Mouse (Mus musculus) CH12.LX (cell line): ENCODE results near the gene Rab1b. TPM values are rescaled to one million over a fixed set of nuclear protein-coding genes. Genes with fewer than 3 reads are reported as not detected.

ENCODE experiments used
- DNase-seq: peaks from one replicate; pipeline ENCODE4 v3.0.0-alpha.2; 2013; ENCODE audit errors: extremely low read depth
- H3K27ac ChIP-seq: 2 replicates; pipeline ENCODE4 v1.5.1; 2012; ENCODE audit warnings: low read depth, mild to moderate bottlenecking, control low read depth, moderate library complexity; ENCODE audit not compliant: insufficient read depth
- H3K27me3 ChIP-seq: replicated peaks from 2 replicates; pipeline ENCODE3; 2012; ENCODE audit warnings: inconsistent platforms
- H3K36me3 ChIP-seq, 2 experiments: replicated peaks in 1 of 2; 2 replicates each; pipeline versions ENCODE3 to v1.6.1; 2012; ENCODE audit warnings: inconsistent platforms in 1 of 2, low read length in 1 of 2, mild to moderate bottlenecking in 1 of 2, mixed read lengths in 1 of 2, moderate library complexity in 1 of 2; ENCODE audit not compliant: control insufficient read depth in 1 of 2, insufficient read depth in 1 of 2
- H3K4me1 ChIP-seq, 2 experiments: 2 replicates each; pipeline ENCODE4 v1.6.1; 2012; ENCODE audit warnings: inconsistent platforms in 1 of 2, moderate library complexity in 1 of 2; ENCODE audit not compliant: insufficient read depth in 2 of 2, control insufficient read depth in 1 of 2
- H3K4me2 ChIP-seq: 2 replicates; pipeline ENCODE4 v1.6.1; 2012; ENCODE audit warnings: low read depth, mild to moderate bottlenecking, control low read depth; ENCODE audit not compliant: poor library complexity, insufficient read depth, severe bottlenecking
- H3K4me3 ChIP-seq, 3 experiments: fragments of 150-350 bp in 1 of 3; sonication (generic) in 1 of 3; replicated peaks in 1 of 3; 2 replicates each; pipeline versions ENCODE3 to v1.5.1; 2011 to 2012; ENCODE audit warnings: low read depth in 2 of 3, low read length in 2 of 3, mild to moderate bottlenecking in 2 of 3, moderate library complexity in 2 of 3, control low read depth in 1 of 3, improper control_type of control experiment in 1 of 3, inconsistent platforms in 1 of 3, mixed read lengths in 1 of 3; ENCODE audit not compliant: poor library complexity in 1 of 3
- H3K79me2 ChIP-seq: replicated peaks from 2 replicates; pipeline ENCODE4 v1.6.1; 2012; ENCODE audit warnings: mild to moderate bottlenecking, moderate library complexity; ENCODE audit not compliant: control insufficient read depth, poor library complexity, insufficient read depth, severe bottlenecking; ENCODE audit errors: extremely low read depth
- H3K9ac ChIP-seq: 2 replicates; pipeline ENCODE4 v1.6.1; 2012; ENCODE audit warnings: low read depth, mild to moderate bottlenecking, control low read depth, moderate library complexity; ENCODE audit not compliant: insufficient read depth
- H3K9me3 ChIP-seq: replicated peaks from 2 replicates; pipeline ENCODE3; 2012; ENCODE audit warnings: low read length, inconsistent platforms, mixed read lengths
- CTCF ChIP-seq, 2 experiments: IDR thresholded peaks in 1 of 2; conservative IDR thresholded peaks in 1 of 2; 2 replicates each; pipeline ENCODE4 v1.5.1; 2011 to 2012; ENCODE audit warnings: low read depth in 2 of 2, low read length in 2 of 2, improper control_type of control experiment in 1 of 2, inconsistent platforms in 1 of 2, mild to moderate bottlenecking in 1 of 2, moderate library complexity in 1 of 2
- ELF1 ChIP-seq: IDR thresholded peaks from 2 replicates; pipeline ENCODE4 v1.6.1; 2014; ENCODE audit warnings: low read depth, mild to moderate bottlenecking, inconsistent platforms, low read length, improper control_type of control experiment
- EP300 ChIP-seq: IDR thresholded peaks from 2 replicates; pipeline ENCODE4 v1.6.1; 2011; ENCODE audit warnings: low read length, improper control_type of control experiment
- ETS1 ChIP-seq: conservative IDR thresholded peaks from 2 replicates; pipeline ENCODE4 v1.6.1; 2012; ENCODE audit warnings: low read depth, mild to moderate bottlenecking, inconsistent platforms, low read length, improper control_type of control experiment, moderate library complexity
- GABPA ChIP-seq: IDR thresholded peaks from 2 replicates; pipeline ENCODE4 v1.6.1; 2012; ENCODE audit warnings: low read depth, low read length, improper control_type of control experiment, inconsistent platforms; ENCODE audit not compliant: insufficient replicate concordance
- HCFC1 ChIP-seq: IDR thresholded peaks from 2 replicates; pipeline ENCODE4 v1.6.1; 2012; ENCODE audit warnings: low read depth, mild to moderate bottlenecking, inconsistent platforms, low read length, improper control_type of control experiment
- IRF4 ChIP-seq: IDR thresholded peaks from 2 replicates; pipeline ENCODE4 v1.6.1; 2014; ENCODE audit warnings: low read depth, mild to moderate bottlenecking, inconsistent platforms, low read length, improper control_type of control experiment
- MAX ChIP-seq: IDR thresholded peaks from 2 replicates; pipeline ENCODE4 v1.6.1; 2011; ENCODE audit warnings: low read length, improper control_type of control experiment
- MAZ ChIP-seq: IDR thresholded peaks from 2 replicates; pipeline ENCODE4 v1.6.1; 2012; ENCODE audit warnings: low read depth, mild to moderate bottlenecking, inconsistent platforms, low read length, improper control_type of control experiment, moderate library complexity
- MEF2A ChIP-seq: IDR thresholded peaks from 2 replicates; pipeline ENCODE4 v1.6.1; 2014; ENCODE audit warnings: low read depth, mild to moderate bottlenecking, inconsistent platforms, low read length, improper control_type of control experiment, borderline replicate concordance
- MXI1 ChIP-seq: IDR thresholded peaks from 2 replicates; pipeline ENCODE4 v1.6.1; 2011; ENCODE audit warnings: mild to moderate bottlenecking, low read depth, low read length, improper control_type of control experiment
- NRF1 ChIP-seq: IDR thresholded peaks from 2 replicates; pipeline ENCODE4 v1.6.1; 2014; ENCODE audit warnings: low read depth, mild to moderate bottlenecking, inconsistent platforms, low read length, improper control_type of control experiment, moderate library complexity
- POLR2A ChIP-seq: IDR thresholded peaks from 2 replicates; pipeline ENCODE4 v1.6.1; 2011; ENCODE audit warnings: low read depth, mild to moderate bottlenecking, improper control_type of control experiment, low read length
- RAD21 ChIP-seq: IDR thresholded peaks from 2 replicates; pipeline ENCODE4 v1.6.1; 2011; ENCODE audit warnings: low read depth, mild to moderate bottlenecking, low read length, improper control_type of control experiment, moderate library complexity
- SIN3A ChIP-seq: IDR thresholded peaks from 2 replicates; pipeline ENCODE4 v1.6.1; 2012; ENCODE audit warnings: low read length, improper control_type of control experiment, inconsistent platforms
- SMC3 ChIP-seq: IDR thresholded peaks from 2 replicates; pipeline ENCODE4 v1.6.1; 2011; ENCODE audit warnings: low read depth, low read length, improper control_type of control experiment
- UBTF ChIP-seq: IDR thresholded peaks from 2 replicates; pipeline ENCODE4 v1.6.1; 2012; ENCODE audit warnings: low read depth, mild to moderate bottlenecking, inconsistent platforms, low read length, improper control_type of control experiment, moderate library complexity
- ZC3H11A ChIP-seq: IDR thresholded peaks from 2 replicates; pipeline ENCODE4 v1.6.1; 2012; ENCODE audit warnings: low read depth, mild to moderate bottlenecking, inconsistent platforms, low read length, improper control_type of control experiment
- ZKSCAN1 ChIP-seq: IDR thresholded peaks from 2 replicates; pipeline ENCODE4 v1.6.1; 2012; ENCODE audit warnings: low read depth, inconsistent platforms, low read length, improper control_type of control experiment, borderline replicate concordance
- ZMIZ1 ChIP-seq: IDR thresholded peaks from 2 replicates; pipeline ENCODE4 v1.6.1; 2012; ENCODE audit warnings: low read depth, mild to moderate bottlenecking, inconsistent platforms, low read length, improper control_type of control experiment
- dilution Hi-C: fragments of 300-500 bp; cut with MboI; formaldehyde crosslinking; loops from 2 replicates; pipeline ENCODE4 v1.14.3; 2020; ENCODE audit warnings: low sequenced_read_pairs; ENCODE audit not compliant: extremely low pct_unique_long_range_greater_than_20kb, extremely low pct_ligation_motif_present
- in situ Hi-C: fragments of 300-500 bp; cut with MboI; formaldehyde crosslinking; loops from 3 replicates; pipeline ENCODE4 v1.14.3; 2019; ENCODE audit warnings: low sequenced_read_pairs, low pct_ligation_motif_present, low pct_unique_long_range_greater_than_20kb, mixed read lengths
- polyA plus RNA-seq: library from polyadenylated mRNA; unstranded; fragments of >175 nt; gene quantifications from 2 replicates; pipeline ENCODE4 v1.2.1, GENCODE M21; 2012; ENCODE audit warnings: low read depth; ENCODE audit not compliant: insufficient read length
- total RNA-seq, 2 experiments: library from RNA; depleted of rRNA; stranded (reverse); fragments of 300-350 nt in 1 of 2; fragments of >200 nt in 1 of 2; gene quantifications; 2 replicates each; pipeline ENCODE4 v1.2.3; 2012 to 2014

The Rab1b gene
- total and polyA plus RNA-seq, 3 experiments, result 78.4 to 88.3 (median 87.1) TPM

DNA sequence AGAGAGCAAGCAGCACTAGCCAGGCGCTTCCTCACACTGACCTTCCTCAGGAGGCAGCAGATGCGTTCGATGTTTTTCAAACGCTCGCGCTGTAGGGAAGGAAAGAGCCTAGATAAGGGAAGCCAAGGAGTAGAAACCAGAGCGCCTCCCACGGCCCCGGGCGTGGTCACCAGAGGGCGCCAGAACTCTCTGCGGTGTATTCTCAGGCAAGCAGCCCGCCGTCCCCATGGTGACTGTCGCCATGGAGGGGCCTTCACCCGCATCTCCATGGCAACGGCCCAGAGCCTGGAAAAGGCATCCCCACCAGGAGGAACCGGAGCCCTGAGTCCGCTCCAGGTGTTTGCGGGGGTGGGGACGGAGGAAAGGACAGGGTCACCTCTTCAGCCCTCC lies 12.6 kb downstream of the Rab1b start:
- no peak overlapping the region for H3K9ac ChIP-seq
- H3K36me3 ChIP-seq, result peaks cover 30 to 54% of the 10 kb centered on the region in 2 experiments
- DNase-seq, result peak; percentile 80
- in situ Hi-C loops (loop anchor here (5.0 kb wide), 1 partner anchor 48 kb away; no protein-coding TSS in a partner anchor), dilution Hi-C loops (no loop called here)
- H3K4me2 ChIP-seq, result no peak overlapping the region
- TF ChIP-seq RAD21, result peak; percentile 66
- TF ChIP-seq POLR2A, result peak; percentile 35; the same call in 1 of the 2 replicates
- no peak for TF ChIP-seq MEF2A
- TF ChIP-seq MAZ, result no peak
- TF ChIP-seq EP300, result no peak
- TF ChIP-seq ELF1, result 0 out of 2 replicates have a peak, but pooled peaks have one; percentile 48
- no peak for TF ChIP-seq MAX
- no peak for TF ChIP-seq ZMIZ1
- TF ChIP-seq IRF4, result peak; percentile 42; the same call in 1 of the 2 replicates
- peak; percentile 98 for TF ChIP-seq MXI1
- no peak for TF ChIP-seq ZKSCAN1
- no peak for TF ChIP-seq UBTF
- TF ChIP-seq GABPA, result no peak
- TF ChIP-seq ZC3H11A, result 0 out of 2 replicates have a peak, but pooled peaks have one; percentile 14
- TF ChIP-seq CTCF (conservative IDR thresholded peaks at IDR 0.05 in 1 of 2, IDR thresholded peaks at IDR 0.05 in 1 of 2; ENCODE audit: low read depth in 2 of 2, low read length in 2 of 2), result peak in 1 of 2 experiments; percentile 91; a peak in 2 of 4 replicates
- TF ChIP-seq SIN3A, result peak; percentile 49; the same call in 1 of the 2 replicates
- peak; percentile 88 for TF ChIP-seq SMC3
- 0 out of 2 replicates have a peak, but pooled peaks have one; percentile 36 for TF ChIP-seq NRF1
- TF ChIP-seq HCFC1, result no peak
- H3K4me1 ChIP-seq, result peaks cover 12 to 14% of the 10 kb centered on the region in 2 experiments
- no peak overlapping the region for H3K4me3 ChIP-seq
- no peak overlapping the region for H3K27ac ChIP-seq
- no peaks in the 10 kb centered on the region for H3K79me2 ChIP-seq
- H3K9me3 ChIP-seq, result no peaks in the 10 kb centered on the region
- H3K27me3 ChIP-seq, result no peaks in the 10 kb centered on the region

DNA sequence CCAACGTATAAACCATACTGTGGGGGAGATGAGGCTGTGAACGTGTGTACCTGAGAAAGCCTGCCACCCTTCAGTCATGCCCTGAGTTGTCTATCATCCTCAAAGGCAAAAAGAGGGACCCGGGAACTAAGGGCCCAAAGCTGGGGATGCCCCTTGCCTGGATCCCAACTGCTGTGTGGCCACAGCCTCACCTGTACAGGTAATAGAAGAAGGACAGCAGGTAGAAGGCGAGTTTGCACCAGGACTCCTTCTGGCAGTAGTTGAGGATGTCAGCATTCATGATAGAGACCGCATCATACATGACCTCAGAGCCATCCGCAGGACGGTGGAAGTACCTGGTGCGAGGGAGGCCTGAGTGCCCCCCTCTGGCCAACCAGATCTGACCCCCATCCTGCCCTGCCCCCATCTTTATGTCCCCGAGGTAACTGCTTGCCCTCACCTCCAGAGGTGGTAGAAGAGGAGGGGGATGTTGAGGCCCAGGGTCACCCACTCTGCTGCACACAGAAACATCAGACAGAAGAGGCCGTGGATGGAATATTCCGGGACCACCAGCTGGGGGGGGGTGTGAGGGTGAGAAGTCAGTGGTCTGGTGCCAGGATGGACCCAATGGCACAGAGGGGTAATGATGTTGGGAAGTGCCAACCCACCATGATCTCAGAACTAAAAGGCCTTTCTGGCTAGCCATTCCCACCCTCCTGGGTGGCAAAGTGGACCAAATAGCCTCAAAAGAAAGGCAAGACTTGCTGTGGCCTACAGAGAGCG lies 13.2 kb downstream of the Rab1b start:
- peaks cover 13 to 16% of the 10 kb centered on the region in 2 experiments for H3K4me1 ChIP-seq
- in situ Hi-C loops, result loop anchor here (5.0 kb wide), 1 partner anchor 49 kb away; no protein-coding TSS in a partner anchor
- H3K9ac ChIP-seq, result no peak overlapping the region
- DNase-seq, result no peak
- dilution Hi-C loops, result no loop called here
- H3K9me3 ChIP-seq, result no peaks in the 10 kb centered on the region
- H3K4me2 ChIP-seq, result no peak overlapping the region
- H3K27ac ChIP-seq, result no peak overlapping the region
- no peak overlapping the region for H3K4me3 ChIP-seq
- no peak for TF ChIP-seq EP300
- no peak for TF ChIP-seq ETS1
- TF ChIP-seq POLR2A, result no peak
- H3K79me2 ChIP-seq, result no peaks in the 10 kb centered on the region
- H3K27me3 ChIP-seq, result no peaks in the 10 kb centered on the region
- peaks cover 30 to 48% of the 10 kb centered on the region in 2 experiments for H3K36me3 ChIP-seq
